Mouse (Mus musculus) limb, embryonic 13.5 days (tissue): ENCODE measurements around the gene Defb28. TPM values are rescaled to one million over a fixed set of nuclear protein-coding genes. Genes with fewer than 3 reads are reported as not detected.
A peak's percentile ranks its signal among the peaks of the same experiment; 100 is the strongest.

Source experiments
- ATAC-seq: fragments of 200-750 bp; cut with Nextera tagmentation; 2 replicates; pipeline ENCODE4 v1.8.0; 2017; ENCODE audit warnings: low read depth, moderate number of reproducible peaks, moderate TSS enrichment; ENCODE audit not compliant: low FRiP score
- H3K27ac ChIP-seq: fragments of 300-500 bp; sonication (generic); 2 replicates; pipeline ENCODE4 v1.5.1; 2015; ENCODE audit warnings: inconsistent platforms, mild to moderate bottlenecking, moderate library complexity
- H3K27me3 ChIP-seq: fragments of 300-500 bp; sonication (generic); 2 replicates; pipeline ENCODE4 v1.6.1; 2015; ENCODE audit warnings: mild to moderate bottlenecking, inconsistent platforms
- H3K36me3 ChIP-seq: fragments of 300-500 bp; sonication (generic); 2 replicates; pipeline ENCODE4 v1.6.1; 2015; ENCODE audit warnings: inconsistent platforms, mild to moderate bottlenecking, moderate library complexity
- H3K4me1 ChIP-seq: fragments of 300-500 bp; sonication (generic); 2 replicates; pipeline ENCODE4 v1.6.1; 2015; ENCODE audit warnings: inconsistent platforms
- H3K4me2 ChIP-seq: fragments of 300-500 bp; sonication (generic); replicated peaks from 2 replicates; pipeline ENCODE4 v1.6.1; 2015; ENCODE audit warnings: inconsistent platforms, mild to moderate bottlenecking, moderate library complexity
- H3K4me3 ChIP-seq: fragments of 300-500 bp; sonication (generic); 2 replicates; pipeline ENCODE4 v1.5.1; 2015; ENCODE audit warnings: moderate library complexity, mild to moderate bottlenecking, inconsistent platforms
- H3K9ac ChIP-seq: fragments of 300-500 bp; sonication (generic); 2 replicates; pipeline ENCODE4 v1.6.1; 2015; ENCODE audit warnings: mild to moderate bottlenecking, inconsistent platforms
- H3K9me3 ChIP-seq: fragments of 300-500 bp; sonication (generic); 2 replicates; pipeline ENCODE4 v1.6.1; 2016; ENCODE audit warnings: inconsistent platforms
- WGBS: fragments of 180-500 bp; shearing (Covaris S2); methylation state at CpG from one replicate; pipeline ENCODE4 v1.1.7; 2015; 5-methylcytosine and 5-hydroxymethylcytosine counted together
- polyA plus RNA-seq: library from polyadenylated mRNA; unstranded; fragments of >200 nt; fragmentation: Nextera tagmentation; extraction: Ambion mirVana; gene quantifications from 2 replicates; pipeline ENCODE4 v1.2.1, GENCODE M21; 2015

Gene Defb28
- polyA plus RNA-seq, 1 experiment from 2014 or later = not detected

- peaks cover 8% of the 10 kb centered on the region; the same call in 1 of the 2 replicates for H3K4me1 ChIP-seq
Observed at GRCm38 (mm10) chr2:152511592-152511991, 6.5 kb upstream of the Defb28 start, which contains the start of gene Defb26. Defb26 (minus strand) TSS chr2:152511692.

GRCm38 (mm10) chr2:152516084-152516483 lies 2.0 kb upstream of the Defb28 start:
- no peaks in the 10 kb centered on the region for H3K36me3 ChIP-seq
- H3K9ac ChIP-seq = no peak overlapping the region
- H3K9me3 ChIP-seq = no peaks in the 10 kb centered on the region
- ATAC-seq = peak; percentile 44
- H3K4me3 ChIP-seq = no peak overlapping the region
- H3K27me3 ChIP-seq = no peaks in the 10 kb centered on the region; the same call in 1 of the 2 replicates
- 47% methylated on average over 4 of the region's 4 CpGs for WGBS
- H3K27ac ChIP-seq = no peak overlapping the region
- peaks cover 12% of the 10 kb centered on the region for H3K4me1 ChIP-seq
- H3K4me2 ChIP-seq = no peak overlapping the region

More at GRCm38 (mm10) chr2:152511592-152511991, 6.5 kb upstream of the Defb28 start, which contains the start of gene Defb26:
- Histone ChIP-seq H3K4me2 (no peak within 1 kb of the TSS), H3K9ac (no peak within 1 kb of the TSS), H3K36me3 (no peaks in the 10 kb centered on the region), H3K27ac (no peak within 1 kb of the TSS), H3K9me3 (no peaks in the 10 kb centered on the region), H3K27me3 (no peaks in the 10 kb centered on the region; the same call in 1 of the 2 replicates), H3K4me3 (no peak within 1 kb of the TSS)
- 85% methylated on average over 1 of the region's 1 CpGs for WGBS
- ATAC-seq = no peak

- no peaks in the 10 kb centered on the region for H3K36me3 ChIP-seq
- H3K4me3 ChIP-seq = no peak within 1 kb of the TSS
- H3K9ac ChIP-seq = no peak within 1 kb of the TSS
- peaks cover 4% of the 10 kb centered on the region for H3K4me1 ChIP-seq
- H3K27ac ChIP-seq = no peak within 1 kb of the TSS
- H3K9me3 ChIP-seq = peaks cover 6% of the 10 kb centered on the region; the same call in 1 of the 2 replicates
- no peaks in the 10 kb centered on the region for H3K27me3 ChIP-seq
- ATAC-seq = no peak
- H3K4me2 ChIP-seq = no peak within 1 kb of the TSS
- WGBS = 50% methylated on average over 13 of the region's 13 CpGs
Observed at GRCm38 (mm10) chr2:152539944-152540710, 22.1 kb downstream of the Defb28 start, which contains the start of gene Defb29. Defb29 (minus strand) TSS chr2:152540098.

- 73% methylated on average over 9 of the region's 9 CpGs for WGBS
- no peak overlapping the region for H3K27ac ChIP-seq
- no peak for ATAC-seq
Observed at GRCm38 (mm10) chr2:152541979-152542378, 23.9 kb downstream of the Defb28 start.

GRCm38 (mm10) chr2:152542897-152543296 lies 24.8 kb downstream of the Defb28 start:
- H3K9ac ChIP-seq = no peak overlapping the region
- H3K9me3 ChIP-seq = peaks cover 6% of the 10 kb centered on the region; the same call in 1 of the 2 replicates
- H3K27me3 ChIP-seq = no peaks in the 10 kb centered on the region
- WGBS = 68% methylated on average over 2 of the region's 2 CpGs
- H3K36me3 ChIP-seq = no peaks in the 10 kb centered on the region
- H3K4me1 ChIP-seq = peaks cover 4% of the 10 kb centered on the region
- H3K4me2 ChIP-seq = no peak overlapping the region
- H3K4me3 ChIP-seq = no peak overlapping the region
- ATAC-seq = no peak
- no peak overlapping the region for H3K27ac ChIP-seq

More at GRCm38 (mm10) chr2:152541979-152542378, 23.9 kb downstream of the Defb28 start:
- Histone ChIP-seq H3K9ac (no peak overlapping the region), H3K36me3 (no peaks in the 10 kb centered on the region), H3K4me1 (peaks cover 4% of the 10 kb centered on the region), H3K9me3 (peaks cover 6% of the 10 kb centered on the region; the same call in 1 of the 2 replicates), H3K4me3 (no peak overlapping the region), H3K27me3 (no peaks in the 10 kb centered on the region), H3K4me2 (no peak overlapping the region)

- Histone ChIP-seq H3K9me3 (peaks cover 6% of the 10 kb centered on the region; the same call in 1 of the 2 replicates), H3K27ac (no peak overlapping the region), H3K36me3 (no peaks in the 10 kb centered on the region), H3K4me2 (no peak overlapping the region), H3K9ac (no peak overlapping the region), H3K27me3 (no peaks in the 10 kb centered on the region), H3K4me3 (no peak overlapping the region), H3K4me1 (peaks cover 4% of the 10 kb centered on the region)
- WGBS = 55% methylated on average over 4 of the region's 4 CpGs
- ATAC-seq = no peak
Observed at GRCm38 (mm10) chr2:152543478-152543877, 25.4 kb downstream of the Defb28 start.

GRCm38 (mm10) chr2:152544691-152545090 lies 26.6 kb downstream of the Defb28 start:
- Histone ChIP-seq H3K4me1 (peaks cover 4% of the 10 kb centered on the region; the same call in 1 of the 2 replicates), H3K4me3 (no peak overlapping the region), H3K27me3 (no peaks in the 10 kb centered on the region), H3K36me3 (no peaks in the 10 kb centered on the region), H3K27ac (no peak overlapping the region), H3K4me2 (no peak overlapping the region), H3K9ac (no peak overlapping the region), H3K9me3 (peaks cover 6% of the 10 kb centered on the region; the same call in 1 of the 2 replicates)
- no peak for ATAC-seq
- 22% methylated on average over 4 of the region's 4 CpGs for WGBS

GRCm38 (mm10) chr2:152548124-152548523 lies 30.1 kb downstream of the Defb28 start:
- Histone ChIP-seq H3K4me2 (no peak overlapping the region), H3K27ac (no peak overlapping the region), H3K36me3 (no peaks in the 10 kb centered on the region), H3K9ac (no peak overlapping the region), H3K4me3 (no peak overlapping the region), H3K9me3 (0 out of 2 replicates have a peak, but pooled peaks cover under 1% of the 10 kb centered on the region), H3K4me1 (no peaks in the 10 kb centered on the region), H3K27me3 (no peaks in the 10 kb centered on the region)
- ATAC-seq = no peak
- WGBS = 79% methylated on average over 5 of the region's 5 CpGs

GRCm38 (mm10) chr2:152553774-152554423 lies 35.8 kb downstream of the Defb28 start:
- H3K4me3 ChIP-seq = peak overlapping the region; percentile 18
- H3K27me3 ChIP-seq = no peaks in the 10 kb centered on the region
- H3K9me3 ChIP-seq = no peaks in the 10 kb centered on the region
- H3K27ac ChIP-seq = no peak overlapping the region
- H3K4me1 ChIP-seq = no peaks in the 10 kb centered on the region
- H3K36me3 ChIP-seq = no peaks in the 10 kb centered on the region
- H3K4me2 ChIP-seq = peak overlapping the region; percentile 46
- ATAC-seq = no peak
- no peak overlapping the region for H3K9ac ChIP-seq
- 12% methylated on average over 16 of the region's 16 CpGs for WGBS

GRCm38 (mm10) chr2:152556655-152557054 lies 38.6 kb downstream of the Defb28 start:
- Histone ChIP-seq H3K36me3 (no peaks in the 10 kb centered on the region), H3K4me1 (no peaks in the 10 kb centered on the region), H3K27me3 (no peaks in the 10 kb centered on the region), H3K9me3 (no peaks in the 10 kb centered on the region), H3K9ac (no peak overlapping the region), H3K4me2 (no peak overlapping the region), H3K4me3 (no peak overlapping the region), H3K27ac (no peak overlapping the region)
- WGBS = 90% methylated on average over 7 of the region's 7 CpGs
- ATAC-seq = no peak

- Histone ChIP-seq H3K27me3 (no peaks in the 10 kb centered on the region), H3K4me3 (no peak within 1 kb of the TSS), H3K4me1 (no peaks in the 10 kb centered on the region), H3K36me3 (no peaks in the 10 kb centered on the region), H3K9me3 (no peaks in the 10 kb centered on the region), H3K4me2 (no peak within 1 kb of the TSS), H3K27ac (no peak within 1 kb of the TSS), H3K9ac (no peak within 1 kb of the TSS)
- WGBS = 88% methylated on average over 5 of the region's 5 CpGs
- no peak for ATAC-seq
Observed at GRCm38 (mm10) chr2:152569038-152569437, 51.0 kb downstream of the Defb28 start, which contains the start of gene Gm17416. Gm17416 (plus strand) TSS chr2:152569338.

GRCm38 (mm10) chr2:152569881-152570280 lies 51.8 kb downstream of the Defb28 start:
- no peaks in the 10 kb centered on the region for H3K4me1 ChIP-seq
- H3K4me3 ChIP-seq = no peak overlapping the region
- ATAC-seq = no peak
- H3K27ac ChIP-seq = no peak overlapping the region
- no peaks in the 10 kb centered on the region for H3K36me3 ChIP-seq
- no peak overlapping the region for H3K9ac ChIP-seq
- WGBS = 74% methylated on average over 4 of the region's 4 CpGs
- H3K4me2 ChIP-seq = no peak overlapping the region
- no peaks in the 10 kb centered on the region for H3K9me3 ChIP-seq
- H3K27me3 ChIP-seq = no peaks in the 10 kb centered on the region
